Mouse (Mus musculus): ENCODE data around the gene Ptpn18. TPM values are rescaled to one million over a fixed set of nuclear protein-coding genes. Genes with fewer than 3 reads are reported as not detected.

The Ptpn18 gene
- polyA plus RNA-seq, 1 experiment from 2014 or later, result 15.8 TPM

- Histone ChIP-seq H3K4me2 (no peak overlapping the region), H3K27ac (replicated peaks) (no peak overlapping the region), H3K27me3 (replicated peaks) (peaks cover 12% of the 10 kb centered on the region; the same call in 1 of the 2 replicates), H3K9me3 (no peaks in the 10 kb centered on the region), H3K4me3 (no peak overlapping the region), H3K9ac (no peak overlapping the region), H3K36me3 (no peaks in the 10 kb centered on the region), H3K4me1 (peaks cover 18% of the 10 kb centered on the region)
- WGBS, result 75% methylated on average over 4 of the region's 4 CpGs
- no peak for ATAC-seq (ENCODE audit: extremely low read depth, insufficient number of reproducible peaks, low FRiP score, low TSS enrichment)
Observed at GRCm38 (mm10) chr1:34468500-34468899, 8.9 kb downstream of the Ptpn18 start.

- H3K4me1 ChIP-seq, result peaks cover 18% of the 10 kb centered on the region
- H3K9me3 ChIP-seq, result no peaks in the 10 kb centered on the region
- no peak overlapping the region for H3K27ac ChIP-seq (replicated peaks)
- no peak for ATAC-seq (ENCODE audit: extremely low read depth, insufficient number of reproducible peaks, low FRiP score, low TSS enrichment)
- H3K4me2 ChIP-seq, result no peak overlapping the region
- H3K4me3 ChIP-seq, result no peak overlapping the region
- H3K36me3 ChIP-seq, result no peaks in the 10 kb centered on the region
- H3K27me3 ChIP-seq (replicated peaks), result peaks cover 10% of the 10 kb centered on the region; the same call in 1 of the 2 replicates
- WGBS, result 73% methylated on average over 5 of the region's 5 CpGs
- H3K9ac ChIP-seq, result no peak overlapping the region
Observed at GRCm38 (mm10) chr1:34469801-34470200, 10.2 kb downstream of the Ptpn18 start.

GRCm38 (mm10) chr1:34472427-34473300 lies 13.1 kb downstream of the Ptpn18 start:
- Histone ChIP-seq H3K4me3 (peak overlapping the region; percentile 71), H3K36me3 (no peaks in the 10 kb centered on the region), H3K9ac (peak overlapping the region; percentile 85), H3K4me1 (peaks cover 18% of the 10 kb centered on the region), H3K27me3 (replicated peaks) (peaks cover 17% of the 10 kb centered on the region), H3K27ac (replicated peaks) (no peak overlapping the region), H3K9me3 (no peaks in the 10 kb centered on the region), H3K4me2 (peak overlapping the region; percentile 99)
- WGBS, result 1% methylated on average over 40 of the region's 43 CpGs
- peak; percentile 53; the same call in 1 of the 2 replicates for ATAC-seq (ENCODE audit: extremely low read depth, insufficient number of reproducible peaks, low FRiP score, low TSS enrichment)

- H3K4me3 ChIP-seq, result peak overlapping the region; percentile 17; the same call in 1 of the 2 replicates
- peaks cover 27% of the 10 kb centered on the region for H3K4me1 ChIP-seq
- H3K9me3 ChIP-seq, result no peaks in the 10 kb centered on the region
- peaks cover 7% of the 10 kb centered on the region for H3K27me3 ChIP-seq (replicated peaks)
- peak overlapping the region; percentile 60 for H3K4me2 ChIP-seq
- 14% methylated on average over 11 of the region's 11 CpGs for WGBS
- H3K9ac ChIP-seq, result no peak overlapping the region
- no peaks in the 10 kb centered on the region for H3K36me3 ChIP-seq
- peak; percentile 51; the same call in 1 of the 2 replicates for ATAC-seq (ENCODE audit: extremely low read depth, insufficient number of reproducible peaks, low FRiP score, low TSS enrichment)
- peak overlapping the region; percentile 82 for H3K27ac ChIP-seq (replicated peaks)
Observed at GRCm38 (mm10) chr1:34478891-34479655, 19.5 kb downstream of the Ptpn18 start.

- H3K9ac ChIP-seq, result no peak overlapping the region
- H3K4me1 ChIP-seq, result peaks cover 37% of the 10 kb centered on the region
- WGBS, result 38% methylated on average over 5 of the region's 5 CpGs
- peaks cover 5% of the 10 kb centered on the region; the same call in 1 of the 2 replicates for H3K27me3 ChIP-seq (replicated peaks)
- no peak overlapping the region for H3K4me3 ChIP-seq
- no peak for ATAC-seq (ENCODE audit: extremely low read depth, insufficient number of reproducible peaks, low FRiP score, low TSS enrichment)
- H3K9me3 ChIP-seq, result no peaks in the 10 kb centered on the region
- no peak overlapping the region for H3K27ac ChIP-seq (replicated peaks)
- no peak overlapping the region for H3K4me2 ChIP-seq
- no peaks in the 10 kb centered on the region for H3K36me3 ChIP-seq
Observed at GRCm38 (mm10) chr1:34480801-34481200, 21.2 kb downstream of the Ptpn18 start.

GRCm38 (mm10) chr1:34481920-34482669 lies 22.5 kb downstream of the Ptpn18 start:
- ATAC-seq (ENCODE audit: extremely low read depth, insufficient number of reproducible peaks, low FRiP score, low TSS enrichment), result no peak

GRCm38 (mm10) chr1:34484470-34484869 lies 24.9 kb downstream of the Ptpn18 start:
- H3K4me2 ChIP-seq, result no peak overlapping the region
- no peak overlapping the region for H3K9ac ChIP-seq
- peaks cover 24% of the 10 kb centered on the region for H3K4me1 ChIP-seq
- WGBS, result 52% methylated on average over 10 of the region's 10 CpGs
- H3K27me3 ChIP-seq (replicated peaks), result peaks cover 10% of the 10 kb centered on the region
- ATAC-seq (ENCODE audit: extremely low read depth, insufficient number of reproducible peaks, low FRiP score, low TSS enrichment), result no peak
- no peak overlapping the region for H3K4me3 ChIP-seq
- H3K27ac ChIP-seq (replicated peaks), result no peak overlapping the region
- H3K9me3 ChIP-seq, result no peaks in the 10 kb centered on the region
- no peaks in the 10 kb centered on the region for H3K36me3 ChIP-seq

More at GRCm38 (mm10) chr1:34481920-34482669, 22.5 kb downstream of the Ptpn18 start:
- no peak overlapping the region for H3K4me3 ChIP-seq
- H3K9me3 ChIP-seq, result no peaks in the 10 kb centered on the region
- peaks cover 37% of the 10 kb centered on the region for H3K4me1 ChIP-seq
- H3K27me3 ChIP-seq (replicated peaks), result peaks cover 10% of the 10 kb centered on the region
- H3K9ac ChIP-seq, result no peak overlapping the region
- H3K4me2 ChIP-seq, result no peak overlapping the region
- WGBS, result 58% methylated on average over 5 of the region's 5 CpGs
- no peak overlapping the region for H3K27ac ChIP-seq (replicated peaks)
- no peaks in the 10 kb centered on the region for H3K36me3 ChIP-seq

- peak overlapping the region; percentile 74 for H3K4me2 ChIP-seq
- H3K9me3 ChIP-seq, result no peaks in the 10 kb centered on the region
- no peaks in the 10 kb centered on the region for H3K36me3 ChIP-seq
- H3K9ac ChIP-seq, result peak overlapping the region; percentile 73
- H3K4me3 ChIP-seq, result peak overlapping the region; percentile 44
- H3K4me1 ChIP-seq, result peaks cover 15% of the 10 kb centered on the region
- H3K27ac ChIP-seq (replicated peaks), result no peak overlapping the region
- WGBS, result 6% methylated on average over 25 of the region's 25 CpGs
- no peak for ATAC-seq (ENCODE audit: extremely low read depth, insufficient number of reproducible peaks, low FRiP score, low TSS enrichment)
- peaks cover 10% of the 10 kb centered on the region for H3K27me3 ChIP-seq (replicated peaks)
Observed at GRCm38 (mm10) chr1:34485461-34486188, 26.1 kb downstream of the Ptpn18 start.

- H3K27me3 ChIP-seq (replicated peaks), result peaks cover 10% of the 10 kb centered on the region
- ATAC-seq (ENCODE audit: extremely low read depth, insufficient number of reproducible peaks, low FRiP score, low TSS enrichment), result no peak
- no peak overlapping the region for H3K9ac ChIP-seq
- no peak overlapping the region for H3K4me3 ChIP-seq
- peaks cover 11% of the 10 kb centered on the region for H3K4me1 ChIP-seq
- no peaks in the 10 kb centered on the region for H3K36me3 ChIP-seq
- WGBS, result 82% methylated on average over 3 of the region's 3 CpGs
- H3K9me3 ChIP-seq, result no peaks in the 10 kb centered on the region; the same call in 1 of the 2 replicates
- no peak overlapping the region for H3K27ac ChIP-seq (replicated peaks)
- no peak overlapping the region for H3K4me2 ChIP-seq
Observed at GRCm38 (mm10) chr1:34487383-34487782, 27.8 kb downstream of the Ptpn18 start.

GRCm38 (mm10) chr1:34489852-34490541 lies 30.4 kb downstream of the Ptpn18 start:
- Histone ChIP-seq H3K27me3 (replicated peaks) (peaks cover 10% of the 10 kb centered on the region), H3K4me2 (no peak overlapping the region), H3K27ac (replicated peaks) (no peak overlapping the region), H3K36me3 (no peaks in the 10 kb centered on the region), H3K9ac (no peak overlapping the region), H3K9me3 (no peaks in the 10 kb centered on the region; the same call in 1 of the 2 replicates), H3K4me1 (peaks cover 5% of the 10 kb centered on the region; the same call in 1 of the 2 replicates), H3K4me3 (no peak overlapping the region)
- no peak for ATAC-seq (ENCODE audit: extremely low read depth, insufficient number of reproducible peaks, low FRiP score, low TSS enrichment)
- 79% methylated on average over 6 of the region's 6 CpGs for WGBS

Measured in heart, embryonic 13.5 days (tissue).